Mouse (Mus musculus): ENCODE measurements around the gene Tbx15.

- no peak for TF ChIP-seq GATA1 (IDR thresholded peaks at IDR 0.05; ENCODE audit: borderline replicate concordance, low read length)
- TF ChIP-seq FLI1 (IDR thresholded peaks at IDR 0.05; ENCODE audit: low read length): no peak
These were observed 21.2 kb downstream of the Tbx15 start for GRCm38 (mm10) chr3:99261371-99261791.

Data from megakaryocyte, embryonic 14.5 days (primary cell).